In genomic region chr4:50025356-50025755, GRCm38 (mm10) we compare ENCODE assay signal across 21 mouse cellular contexts.
DNase-seq lines count a peak whose midpoint lies in the region; ATAC-seq and TF ChIP-seq lines count a peak whose summit lies in the region.
"Had no signal": no experiment of that assay in that cellular context is flagged by ENCODE, and none has a peak within 500 bp of the region (broad histone marks: within the 10 kb centered on the region; RNA-seq: fewer than 3 reads in every experiment).

No protein-coding gene starts in this region.

- ATAC-seq in common myeloid progenitor, adult 5-6 weeks (replicated peaks; ENCODE audit: low read depth, poor library complexity, severe bottlenecking) = 0 out of 2 replicates have a peak, but pooled peaks have one; percentile 29
- ATAC-seq in hematopoietic stem cell, adult 5-6 weeks (replicated peaks in 1 of 2; ENCODE audit: insufficient read depth in 1 of 2, low FRiP score in 2 of 2, low TSS enrichment in 1 of 2, low read depth in 1 of 2, poor library complexity in 2 of 2, severe bottlenecking in 2 of 2) = peak; percentile 62 to 69; a peak in 3 of 4 replicates
- ATAC-seq: activated CD4-positive, CD25-positive, alpha-beta regulatory T cell, adult 4 months; CD4-positive, CD25-positive, alpha-beta regulatory T cell, adult 4 months; Patski had no signal

- H3K27me3 ChIP-seq in cerebellum, adult 2 months (ENCODE audit: control insufficient read depth, insufficient read depth, low read length) = no peaks in the 10 kb centered on the region
- H3K27me3 ChIP-seq: CH12.LX, Patski had no signal

- no peak overlapping the region for H3K27ac ChIP-seq in cerebellum, adult 2 months (ENCODE audit: insufficient read depth, low read length)

- peak; percentile 27 for DNase-seq in thymus, postnatal 0 days (ENCODE audit: low spot score)
- DNase-seq in thymus, adult 18-20 months = no peak
- peak; percentile 6 for DNase-seq in thymus, postnatal 4 days
- no peak for DNase-seq in thymus, postnatal 36 days
- DNase-seq in lung, postnatal 14 days = no peak
- no peak for DNase-seq in cerebellum, adult 2 months
- DNase-seq: adrenal gland, adult 2 months; adrenal gland, adult 8-10 months; adrenal gland, postnatal 10 days; adrenal gland, postnatal 14 days; adrenal gland, postnatal 25 days; adrenal gland, postnatal 36 days; B cell, adult 2 months; cerebellum, adult 11 months; cerebellum, adult 11-12 months had no signal

- H3K4me3 ChIP-seq in cerebellum, adult 2 months (replicated peaks; ENCODE audit: insufficient read depth, low read depth, low read length) = no peak overlapping the region

- 58% methylated on average over 6 of the region's 6 CpGs for WGBS in cerebellum, adult 2 months

- no peak for TF ChIP-seq CTCF in cerebellum, adult 2 months (IDR thresholded peaks at IDR 0.05; ENCODE audit: borderline replicate concordance, insufficient read depth, low read depth, low read length)

- TF ChIP-seq POLR2A in cerebellum, adult 2 months (IDR thresholded peaks at IDR 0.05; ENCODE audit: borderline replicate concordance, insufficient read depth, low read length) = no peak

- no peaks in the 10 kb centered on the region for H3K4me1 ChIP-seq in cerebellum, adult 2 months (ENCODE audit: control insufficient read depth, insufficient read depth, low read length)

Comparison
In these comparisons a context has a peak if more than half of its experiments do, and no peak if none do; other contexts are left out.
1. DNase-seq: peak in thymus, postnatal 0 days (single experiment) and thymus, postnatal 4 days (single experiment); none in thymus, adult 18-20 months (0 of 2), thymus, postnatal 36 days (0 of 2), lung, postnatal 14 days (single experiment) and cerebellum, adult 2 months (0 of 2).